Mouse (Mus musculus) stomach, embryonic 16.5 days (tissue): ENCODE measurements around the gene Rmi2. TPM values are rescaled to one million over a fixed set of nuclear protein-coding genes. Genes with fewer than 3 reads are reported as not detected.

Experiments used
- ATAC-seq: fragments of 200-750 bp; cut with Nextera tagmentation; 2 replicates; pipeline ENCODE4 v1.8.0; 2017; ENCODE audit warnings: moderate number of reproducible peaks, moderate TSS enrichment; ENCODE audit not compliant: insufficient read depth, low FRiP score
- H3K27ac ChIP-seq: fragments of 300-500 bp; sonication (generic); 2 replicates; pipeline ENCODE4 v1.5.1; 2014; ENCODE audit warnings: low read length
- H3K27me3 ChIP-seq: fragments of 300-500 bp; sonication (generic); 2 replicates; pipeline ENCODE4 v1.6.1; 2014; ENCODE audit warnings: low read length, control low read depth, mixed read lengths; ENCODE audit not compliant: control insufficient read depth, insufficient read depth
- H3K36me3 ChIP-seq: fragments of 300-500 bp; sonication (generic); 2 replicates; pipeline ENCODE4 v1.6.1; 2014; ENCODE audit warnings: low read length; ENCODE audit not compliant: control insufficient read depth, insufficient read depth
- H3K4me1 ChIP-seq: fragments of 300-500 bp; sonication (generic); 2 replicates; pipeline ENCODE4 v1.6.1; 2014; ENCODE audit warnings: low read length, control low read depth, mixed read lengths; ENCODE audit not compliant: control insufficient read depth, insufficient read depth
- H3K4me2 ChIP-seq: fragments of 300-500 bp; sonication (generic); 2 replicates; pipeline ENCODE4 v1.6.1; 2014; ENCODE audit warnings: low read depth, low read length, mixed read lengths
- H3K4me3 ChIP-seq: fragments of 300-500 bp; sonication (generic); replicated peaks from 2 replicates; pipeline ENCODE4 v1.5.1; 2014; ENCODE audit warnings: mild to moderate bottlenecking, low read length
- H3K9ac ChIP-seq: fragments of 300-500 bp; sonication (generic); 2 replicates; pipeline ENCODE4 v1.6.1; 2014; ENCODE audit warnings: low read length
- H3K9me3 ChIP-seq: fragments of 300-500 bp; sonication (generic); replicated peaks from 2 replicates; pipeline ENCODE4 v1.6.1; 2016; ENCODE audit warnings: low read length, control low read depth; ENCODE audit not compliant: control insufficient read depth
- WGBS: fragments of 180-500 bp; shearing (Covaris S2); extraction: QIAGEN DNeasy Blood & Tissue Kit; methylation state at CpG from one replicate; pipeline ENCODE4 v1.1.7; 2014; 5-methylcytosine and 5-hydroxymethylcytosine counted together
- polyA plus RNA-seq: library from polyadenylated mRNA; unstranded; fragments of >200 nt; fragmentation: Nextera tagmentation; extraction: Ambion mirVana; gene quantifications from 2 replicates; pipeline ENCODE4 v1.2.1, GENCODE M21; 2015

The Rmi2 gene
- polyA plus RNA-seq, 1 experiment from 2014 or later = 2.2 TPM

DNA sequence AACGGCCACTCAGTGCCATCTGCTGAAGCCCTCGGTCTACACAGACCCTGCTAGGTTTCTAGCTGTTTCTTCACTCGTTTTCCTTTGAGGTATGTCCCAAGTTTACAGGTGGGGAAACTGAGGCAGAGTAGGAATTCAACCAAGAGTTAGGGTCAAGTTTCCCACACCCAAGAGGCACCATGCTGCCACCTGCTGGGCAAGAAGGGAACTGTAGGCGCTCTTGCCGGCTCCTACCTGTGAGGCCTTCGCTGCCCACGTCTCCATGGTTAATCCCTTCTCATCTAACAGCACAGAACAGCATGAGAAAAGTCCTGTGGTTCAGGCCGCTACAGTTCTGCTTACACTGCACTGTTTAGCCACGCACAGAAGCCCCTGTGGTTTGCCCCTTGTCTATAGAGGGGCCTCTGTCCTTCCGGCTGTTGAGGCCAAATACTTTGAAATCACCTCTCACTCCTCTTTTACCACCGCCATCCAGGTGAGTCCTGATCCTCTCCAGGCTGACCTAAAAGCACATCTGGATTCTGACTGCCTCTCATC lies 33.1 kb downstream of the Rmi2 start:
- WGBS = 40% methylated on average over 11 of the region's 11 CpGs
- H3K9me3 ChIP-seq = no peaks in the 10 kb centered on the region
- no peak overlapping the region for H3K4me3 ChIP-seq
- H3K27ac ChIP-seq = no peak overlapping the region
- no peak for ATAC-seq
- no peaks in the 10 kb centered on the region for H3K27me3 ChIP-seq
- no peak overlapping the region for H3K4me2 ChIP-seq
- no peak overlapping the region for H3K9ac ChIP-seq
- H3K36me3 ChIP-seq = no peaks in the 10 kb centered on the region
- H3K4me1 ChIP-seq = peaks cover 6% of the 10 kb centered on the region; the same call in 1 of the 2 replicates

DNA sequence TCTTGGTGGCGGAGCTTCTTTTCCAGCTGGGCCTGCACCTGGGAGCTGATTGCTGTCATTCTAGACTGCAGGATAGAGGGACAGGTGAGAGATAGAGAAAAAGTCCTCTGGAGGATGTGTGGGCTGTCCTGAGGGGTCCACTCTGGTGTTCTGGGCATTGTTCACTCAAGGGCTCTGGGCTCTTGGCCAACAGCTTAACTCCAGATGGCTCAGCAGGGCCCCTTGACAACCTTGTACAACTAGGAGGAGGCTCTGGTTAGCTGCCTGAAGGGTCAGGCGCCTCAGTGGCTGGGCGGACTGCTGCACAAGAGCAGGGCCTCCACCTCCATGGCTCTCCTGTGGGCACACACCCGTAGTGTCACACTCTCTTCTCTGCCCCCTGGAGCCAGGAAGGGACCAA lies 36.1 kb downstream of the Rmi2 start:
- WGBS = 48% methylated on average over 4 of the region's 4 CpGs
- Histone ChIP-seq H3K4me3 (no peak overlapping the region), H3K27ac (no peak overlapping the region), H3K4me2 (no peak overlapping the region), H3K9me3 (no peaks in the 10 kb centered on the region), H3K27me3 (no peaks in the 10 kb centered on the region), H3K4me1 (peaks cover 6% of the 10 kb centered on the region; the same call in 1 of the 2 replicates), H3K36me3 (no peaks in the 10 kb centered on the region), H3K9ac (no peak overlapping the region)
- no peak for ATAC-seq

DNA sequence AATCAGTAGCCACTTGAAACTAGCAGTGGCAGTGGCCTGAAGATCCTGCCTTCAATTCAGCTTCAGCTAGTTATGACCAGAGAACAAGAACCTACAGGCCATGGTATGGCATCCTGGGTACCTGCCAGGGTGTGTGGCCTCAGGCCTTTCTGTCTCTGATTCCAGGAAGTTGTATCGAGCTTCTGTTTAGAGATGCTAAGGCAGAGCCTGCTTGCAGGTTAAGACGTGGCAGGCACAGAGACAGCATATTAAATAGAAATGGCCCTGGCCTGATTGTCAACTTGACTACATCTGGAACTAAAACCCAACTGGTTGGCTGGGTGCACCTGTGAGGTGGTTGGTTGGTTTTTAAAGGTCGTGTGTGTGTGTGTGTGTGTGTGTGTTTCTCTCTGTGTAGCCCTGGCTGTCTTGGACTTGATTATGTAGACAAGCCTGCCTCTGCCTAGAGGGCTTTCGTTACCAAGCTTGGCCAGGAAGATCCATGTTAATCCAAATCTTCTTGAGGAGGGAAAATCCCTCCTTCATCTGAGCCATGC lies 38.0 kb downstream of the Rmi2 start:
- Histone ChIP-seq H3K4me1 (peaks cover 6% of the 10 kb centered on the region; the same call in 1 of the 2 replicates), H3K27me3 (no peaks in the 10 kb centered on the region), H3K9ac (no peak overlapping the region), H3K36me3 (no peaks in the 10 kb centered on the region), H3K27ac (no peak overlapping the region), H3K4me3 (no peak overlapping the region), H3K4me2 (no peak overlapping the region), H3K9me3 (no peaks in the 10 kb centered on the region)
- no peak for ATAC-seq
- WGBS = 64% methylated on average over 4 of the region's 4 CpGs

DNA sequence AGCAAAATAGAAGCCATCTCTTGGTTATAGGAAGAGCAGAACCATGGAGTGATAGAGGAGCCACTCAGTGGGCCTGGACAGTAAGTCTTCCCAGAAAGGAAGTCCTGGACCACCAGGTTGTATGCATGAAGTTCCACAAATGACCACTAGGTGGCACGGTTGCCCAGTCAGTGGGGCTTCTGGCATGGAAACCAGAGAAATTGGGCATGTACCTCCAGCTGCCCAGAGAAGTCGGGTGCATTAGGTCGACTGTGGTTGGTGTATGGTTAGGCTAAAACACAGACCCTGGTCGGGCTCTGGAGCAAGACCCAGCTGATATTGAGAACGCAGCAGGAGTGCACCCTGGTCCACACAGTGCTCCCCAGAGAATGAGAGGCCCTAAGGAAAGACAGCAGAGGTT lies 38.8 kb downstream of the Rmi2 start:
- no peaks in the 10 kb centered on the region for H3K9me3 ChIP-seq
- no peak overlapping the region for H3K27ac ChIP-seq
- H3K4me1 ChIP-seq = peaks cover 6% of the 10 kb centered on the region; the same call in 1 of the 2 replicates
- ATAC-seq = peak; percentile 22; the same call in 1 of the 2 replicates
- H3K36me3 ChIP-seq = no peaks in the 10 kb centered on the region
- 4% methylated on average over 5 of the region's 5 CpGs for WGBS
- no peak overlapping the region for H3K9ac ChIP-seq
- H3K27me3 ChIP-seq = no peaks in the 10 kb centered on the region
- H3K4me3 ChIP-seq = no peak overlapping the region
- H3K4me2 ChIP-seq = no peak overlapping the region

DNA sequence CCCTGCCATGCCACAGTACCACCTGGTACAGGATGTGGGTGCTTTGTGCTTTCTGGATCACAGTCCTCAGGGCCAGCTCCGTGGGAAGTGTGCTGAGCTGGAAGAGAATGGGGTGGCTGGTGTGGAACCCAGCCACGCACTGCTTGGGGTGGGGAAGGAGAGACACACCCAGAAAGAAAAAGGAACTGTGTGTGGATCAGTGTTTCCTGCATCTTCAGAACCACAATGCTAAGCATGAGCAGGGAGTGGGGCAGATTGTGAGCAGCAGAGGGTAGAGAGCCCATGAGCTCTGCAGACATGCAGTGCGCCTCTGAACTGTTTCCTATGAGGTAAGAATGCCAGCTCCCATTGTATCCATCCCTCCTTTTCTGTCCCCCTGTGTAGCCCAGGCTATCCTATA lies 43.4 kb downstream of the Rmi2 start:
- Histone ChIP-seq H3K27me3 (no peaks in the 10 kb centered on the region), H3K9me3 (no peaks in the 10 kb centered on the region), H3K4me2 (no peak overlapping the region), H3K9ac (no peak overlapping the region), H3K4me3 (no peak overlapping the region), H3K4me1 (no peaks in the 10 kb centered on the region), H3K36me3 (no peaks in the 10 kb centered on the region), H3K27ac (no peak overlapping the region)
- 75% methylated on average over 3 of the region's 3 CpGs for WGBS
- ATAC-seq = no peak

DNA sequence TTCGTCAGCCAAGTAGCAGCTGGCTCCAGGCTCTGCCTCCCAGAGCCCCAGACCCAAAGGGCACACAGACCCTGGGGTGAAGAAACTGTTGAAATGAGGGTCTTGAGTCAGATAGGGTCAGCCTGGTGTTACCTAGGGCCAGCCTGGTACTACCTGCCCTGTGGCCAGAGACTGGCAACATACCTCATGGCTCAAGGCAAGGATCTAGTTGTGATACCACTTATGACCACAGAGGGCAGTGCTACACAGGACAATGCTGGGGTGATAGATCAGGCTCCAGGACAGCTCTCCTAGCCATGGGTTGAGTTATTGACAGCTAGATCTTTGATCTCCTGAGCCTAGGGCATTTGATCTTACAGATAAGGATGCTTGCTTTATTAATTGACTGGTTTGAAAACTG lies 44.6 kb downstream of the Rmi2 start:
- H3K9me3 ChIP-seq = no peaks in the 10 kb centered on the region
- WGBS = 93% methylated on average over 1 of the region's 1 CpGs
- H3K27me3 ChIP-seq = no peaks in the 10 kb centered on the region
- no peaks in the 10 kb centered on the region for H3K36me3 ChIP-seq
- H3K4me1 ChIP-seq = no peaks in the 10 kb centered on the region
- no peak overlapping the region for H3K9ac ChIP-seq
- no peak; the same call in 1 of the 2 replicates for ATAC-seq
- H3K4me3 ChIP-seq = no peak overlapping the region
- no peak overlapping the region for H3K27ac ChIP-seq
- H3K4me2 ChIP-seq = no peak overlapping the region

DNA sequence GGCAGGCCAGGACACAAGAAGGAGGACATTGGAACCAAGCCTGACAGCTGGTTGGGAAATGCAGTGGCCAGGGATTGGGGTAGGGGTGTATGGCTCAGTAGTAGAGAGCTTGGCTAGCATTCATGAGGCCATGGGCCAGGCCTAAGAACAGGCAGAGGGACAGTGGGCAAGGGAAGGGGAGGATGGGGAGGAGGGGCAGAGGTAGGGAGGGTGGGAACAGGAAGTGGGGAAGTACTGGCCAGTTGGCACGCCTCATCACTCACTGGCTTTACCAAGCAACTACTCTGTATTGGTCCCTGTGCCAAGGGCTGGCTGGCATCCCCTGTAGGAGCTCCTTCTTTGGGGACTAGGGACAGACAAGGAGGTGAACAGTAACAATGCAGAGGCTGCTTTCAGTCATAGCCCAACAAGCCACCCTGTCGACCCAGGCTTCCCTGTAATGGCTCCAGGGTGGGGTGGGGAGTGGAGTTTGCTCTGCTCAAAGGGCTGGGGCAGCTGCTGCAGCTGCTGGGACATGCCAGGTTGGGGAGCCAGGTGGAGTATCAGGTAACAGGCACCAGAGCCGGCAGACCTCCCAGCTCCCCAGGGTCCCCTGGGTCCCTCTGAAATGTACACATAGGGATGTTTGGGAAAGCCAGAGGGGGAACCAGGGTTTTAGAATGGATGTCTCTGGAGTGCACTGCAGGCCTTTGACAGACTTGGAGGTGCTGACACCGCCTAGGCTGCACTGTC lies 46.5 kb downstream of the Rmi2 start:
- no peak overlapping the region for H3K27ac ChIP-seq
- H3K9ac ChIP-seq = no peak overlapping the region
- no peaks in the 10 kb centered on the region for H3K4me1 ChIP-seq
- no peaks in the 10 kb centered on the region for H3K36me3 ChIP-seq
- no peaks in the 10 kb centered on the region for H3K27me3 ChIP-seq
- ATAC-seq = peak; percentile 39; the same call in 1 of the 2 replicates
- H3K4me2 ChIP-seq = no peak overlapping the region
- H3K9me3 ChIP-seq = no peaks in the 10 kb centered on the region
- no peak overlapping the region for H3K4me3 ChIP-seq
- WGBS = 46% methylated on average over 4 of the region's 4 CpGs

DNA sequence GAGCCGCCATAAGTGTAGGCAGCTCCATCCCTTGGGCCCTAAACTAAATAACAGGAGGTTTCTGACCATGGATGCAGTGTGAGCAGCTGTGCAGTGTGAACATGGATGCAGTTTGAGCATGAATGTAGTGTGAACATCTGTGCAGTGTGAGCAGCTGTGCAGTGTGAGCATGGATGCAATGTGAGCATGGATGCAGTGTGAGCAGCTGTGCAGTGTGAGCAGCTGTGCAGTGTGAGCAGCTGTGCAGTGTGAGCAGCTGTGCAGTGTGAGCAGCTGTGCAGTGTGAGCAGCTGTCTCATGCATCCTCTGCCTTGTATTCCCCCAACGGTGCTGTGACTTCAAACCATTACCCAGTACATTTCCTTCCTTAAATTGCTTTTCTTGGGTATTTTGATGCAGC lies 52.6 kb downstream of the Rmi2 start:
- Histone ChIP-seq H3K27me3 (no peaks in the 10 kb centered on the region), H3K27ac (no peak overlapping the region), H3K36me3 (no peaks in the 10 kb centered on the region), H3K4me1 (no peaks in the 10 kb centered on the region), H3K4me3 (no peak overlapping the region), H3K9me3 (no peaks in the 10 kb centered on the region), H3K9ac (no peak overlapping the region), H3K4me2 (no peak overlapping the region)
- ATAC-seq = no peak
- WGBS = 78% methylated on average over 2 of the region's 2 CpGs

DNA sequence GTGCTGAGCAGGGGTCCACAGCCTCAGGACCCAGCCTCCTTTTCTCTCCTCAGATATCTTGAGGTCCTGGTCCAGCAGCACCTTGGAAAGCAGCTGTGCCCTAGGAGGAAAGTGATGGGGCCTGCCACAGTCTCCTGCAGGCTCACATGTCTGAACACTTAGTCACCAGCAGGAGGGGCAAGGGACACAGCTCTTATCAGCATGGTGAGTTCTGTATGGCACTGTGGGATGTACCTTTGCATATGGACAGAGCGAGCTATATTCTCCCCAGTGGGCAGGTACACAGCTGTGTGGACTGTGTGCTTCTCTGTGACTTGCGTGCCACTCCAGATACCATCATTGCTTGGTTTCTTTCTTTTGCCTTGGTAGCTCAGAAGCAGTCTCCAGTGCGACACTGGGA lies 55.5 kb downstream of the Rmi2 start:
- WGBS = 73% methylated on average over 3 of the region's 3 CpGs
- H3K4me3 ChIP-seq = no peak overlapping the region
- ATAC-seq = no peak; the same call in 1 of the 2 replicates
- no peaks in the 10 kb centered on the region for H3K4me1 ChIP-seq
- H3K27ac ChIP-seq = no peak overlapping the region
- H3K4me2 ChIP-seq = no peak overlapping the region
- H3K9ac ChIP-seq = no peak overlapping the region
- H3K9me3 ChIP-seq = no peaks in the 10 kb centered on the region
- no peaks in the 10 kb centered on the region for H3K27me3 ChIP-seq
- no peaks in the 10 kb centered on the region for H3K36me3 ChIP-seq
